Mouse (Mus musculus): ENCODE data around the gene Rps6ka2. TPM values are rescaled to one million over a fixed set of nuclear protein-coding genes. Genes with fewer than 3 reads are reported as not detected.

Gene Rps6ka2
- polyA plus RNA-seq, 1 experiment from 2014 or later, result 18.9 TPM

DNA sequence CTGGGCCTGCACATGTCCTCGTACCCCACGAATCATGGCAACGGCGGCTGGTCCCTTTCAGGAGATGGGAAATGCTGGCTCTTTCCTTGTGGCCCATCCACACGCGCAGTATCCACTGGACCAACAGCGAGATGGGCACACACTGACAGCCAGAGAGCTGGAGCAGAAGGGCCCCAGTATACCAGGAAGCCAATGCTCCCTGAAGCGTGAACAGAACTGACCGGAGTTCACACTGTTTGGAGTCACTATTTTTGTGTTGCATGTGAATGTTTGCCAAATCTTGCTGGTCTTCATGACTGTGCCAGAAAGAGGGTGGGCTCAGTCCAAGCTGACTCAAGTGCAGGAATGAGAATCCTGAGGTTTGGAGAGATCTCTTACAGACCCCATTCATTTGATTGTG, 58.6 kb downstream of the Rps6ka2 start:
- 0 out of 2 replicates have a peak, but pooled peaks cover 3% of the 10 kb centered on the region for H3K4me1 ChIP-seq (ENCODE audit: control insufficient read depth, insufficient read depth, low read length)
- H3K4me2 ChIP-seq (ENCODE audit: low read length), result no peak overlapping the region
- H3K27me3 ChIP-seq (replicated peaks; ENCODE audit: control insufficient read depth, insufficient read depth, low read length), result no peaks in the 10 kb centered on the region
- ATAC-seq (no peak), DNase-seq (ENCODE audit: low spot score) (peak; percentile 37)
- no peak overlapping the region for H3K4me3 ChIP-seq (ENCODE audit: low read depth, low read length)
- no peak overlapping the region for H3K27ac ChIP-seq (ENCODE audit: low read depth, low read length)
- H3K9me3 ChIP-seq (replicated peaks; ENCODE audit: control insufficient read depth, low read length), result no peaks in the 10 kb centered on the region
- 93% methylated on average over 9 of the region's 9 CpGs for WGBS
- H3K9ac ChIP-seq (ENCODE audit: low read length), result no peak overlapping the region
- H3K36me3 ChIP-seq (ENCODE audit: control insufficient read depth, insufficient read depth, low read length), result no peaks in the 10 kb centered on the region

DNA sequence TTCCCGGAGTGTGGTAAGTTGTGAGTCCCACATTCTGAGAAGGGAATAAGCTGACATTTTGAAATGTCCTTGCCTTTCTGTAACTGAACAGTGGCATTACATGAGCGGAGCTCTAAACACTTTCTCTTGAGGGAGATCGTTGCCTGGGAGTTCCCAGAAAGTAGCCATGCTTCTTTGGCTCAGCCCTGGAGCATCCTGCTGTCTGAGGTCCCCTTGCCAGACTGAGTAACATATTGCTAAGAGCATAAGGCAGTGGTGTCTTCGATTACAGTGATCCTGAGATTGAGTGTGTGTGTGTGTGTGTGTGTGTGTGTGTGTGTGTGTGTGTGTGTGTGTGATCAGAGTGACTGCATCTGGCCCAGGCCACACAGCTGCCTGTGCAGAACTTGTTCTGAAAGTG, 61.4 kb downstream of the Rps6ka2 start:
- Histone ChIP-seq H3K9ac (ENCODE audit: low read length) (no peak overlapping the region), H3K27ac (ENCODE audit: low read depth, low read length) (peak overlapping the region; percentile 14; the same call in 1 of the 2 replicates), H3K4me2 (ENCODE audit: low read length) (no peak overlapping the region), H3K4me3 (ENCODE audit: low read depth, low read length) (no peak overlapping the region), H3K9me3 (replicated peaks; ENCODE audit: control insufficient read depth, low read length) (no peaks in the 10 kb centered on the region), H3K36me3 (ENCODE audit: control insufficient read depth, insufficient read depth, low read length) (no peaks in the 10 kb centered on the region), H3K27me3 (replicated peaks; ENCODE audit: control insufficient read depth, insufficient read depth, low read length) (no peaks in the 10 kb centered on the region), H3K4me1 (ENCODE audit: control insufficient read depth, insufficient read depth, low read length) (0 out of 2 replicates have a peak, but pooled peaks cover 3% of the 10 kb centered on the region)
- no peak for ATAC-seq
- DNase-seq (ENCODE audit: low spot score), result no peak
- WGBS, result 81% methylated on average over 4 of the region's 4 CpGs

- Histone ChIP-seq H3K4me1 (ENCODE audit: control insufficient read depth, insufficient read depth, low read length) (0 out of 2 replicates have a peak, but pooled peaks cover 3% of the 10 kb centered on the region), H3K27ac (ENCODE audit: low read depth, low read length) (peak overlapping the region; percentile 14; the same call in 1 of the 2 replicates), H3K9me3 (replicated peaks; ENCODE audit: control insufficient read depth, low read length) (no peaks in the 10 kb centered on the region), H3K4me2 (ENCODE audit: low read length) (no peak overlapping the region), H3K27me3 (replicated peaks; ENCODE audit: control insufficient read depth, insufficient read depth, low read length) (no peaks in the 10 kb centered on the region), H3K4me3 (ENCODE audit: low read depth, low read length) (no peak overlapping the region), H3K9ac (ENCODE audit: low read length) (no peak overlapping the region), H3K36me3 (ENCODE audit: control insufficient read depth, insufficient read depth, low read length) (no peaks in the 10 kb centered on the region)
- ATAC-seq, result no peak
- no peak for DNase-seq (ENCODE audit: low spot score)
- 69% methylated on average over 8 of the region's 8 CpGs for WGBS
Measured at GRCm38 (mm10) chr17:7231790-7232189, 61.9 kb downstream of the Rps6ka2 start.

GRCm38 (mm10) chr17:7232400-7232799, 62.5 kb downstream of the Rps6ka2 start:
- Histone ChIP-seq H3K4me2 (ENCODE audit: low read length) (no peak overlapping the region), H3K27me3 (replicated peaks; ENCODE audit: control insufficient read depth, insufficient read depth, low read length) (no peaks in the 10 kb centered on the region), H3K4me3 (ENCODE audit: low read depth, low read length) (no peak overlapping the region), H3K4me1 (ENCODE audit: control insufficient read depth, insufficient read depth, low read length) (0 out of 2 replicates have a peak, but pooled peaks cover 2% of the 10 kb centered on the region), H3K9me3 (replicated peaks; ENCODE audit: control insufficient read depth, low read length) (no peaks in the 10 kb centered on the region), H3K36me3 (ENCODE audit: control insufficient read depth, insufficient read depth, low read length) (no peaks in the 10 kb centered on the region), H3K9ac (ENCODE audit: low read length) (no peak overlapping the region), H3K27ac (ENCODE audit: low read depth, low read length) (0 out of 2 replicates have a peak overlapping the region, but pooled peaks have one; percentile 6)
- no peak for DNase-seq (ENCODE audit: low spot score)
- ATAC-seq, result no peak
- 76% methylated on average over 7 of the region's 7 CpGs for WGBS

GRCm38 (mm10) chr17:7233197-7233596, 63.3 kb downstream of the Rps6ka2 start:
- no peaks in the 10 kb centered on the region for H3K9me3 ChIP-seq (replicated peaks; ENCODE audit: control insufficient read depth, low read length)
- no peaks in the 10 kb centered on the region for H3K36me3 ChIP-seq (ENCODE audit: control insufficient read depth, insufficient read depth, low read length)
- no peak overlapping the region for H3K4me3 ChIP-seq (ENCODE audit: low read depth, low read length)
- H3K4me1 ChIP-seq (ENCODE audit: control insufficient read depth, insufficient read depth, low read length), result no peaks in the 10 kb centered on the region
- H3K9ac ChIP-seq (ENCODE audit: low read length), result no peak overlapping the region
- ATAC-seq, result peak; percentile 55; the same call in 1 of the 2 replicates
- H3K4me2 ChIP-seq (ENCODE audit: low read length), result no peak overlapping the region
- peak overlapping the region; percentile 40; the same call in 1 of the 2 replicates for H3K27ac ChIP-seq (ENCODE audit: low read depth, low read length)
- H3K27me3 ChIP-seq (replicated peaks; ENCODE audit: control insufficient read depth, insufficient read depth, low read length), result no peaks in the 10 kb centered on the region
- DNase-seq (ENCODE audit: low spot score), result peak; percentile 37

GRCm38 (mm10) chr17:7237706-7238105, 67.8 kb downstream of the Rps6ka2 start:
- no peaks in the 10 kb centered on the region for H3K4me1 ChIP-seq (ENCODE audit: control insufficient read depth, insufficient read depth, low read length)
- no peaks in the 10 kb centered on the region for H3K27me3 ChIP-seq (replicated peaks; ENCODE audit: control insufficient read depth, insufficient read depth, low read length)
- H3K4me2 ChIP-seq (ENCODE audit: low read length), result no peak overlapping the region
- WGBS, result 88% methylated on average over 9 of the region's 9 CpGs
- no peak for DNase-seq (ENCODE audit: low spot score)
- no peaks in the 10 kb centered on the region for H3K36me3 ChIP-seq (ENCODE audit: control insufficient read depth, insufficient read depth, low read length)
- H3K9me3 ChIP-seq (replicated peaks; ENCODE audit: control insufficient read depth, low read length), result no peaks in the 10 kb centered on the region
- no peak for ATAC-seq
- H3K4me3 ChIP-seq (ENCODE audit: low read depth, low read length), result no peak overlapping the region
- no peak overlapping the region for H3K27ac ChIP-seq (ENCODE audit: low read depth, low read length)
- H3K9ac ChIP-seq (ENCODE audit: low read length), result no peak overlapping the region

- no peak for DNase-seq (ENCODE audit: low spot score)
- H3K9me3 ChIP-seq (replicated peaks; ENCODE audit: control insufficient read depth, low read length), result no peaks in the 10 kb centered on the region
- no peak overlapping the region for H3K4me2 ChIP-seq (ENCODE audit: low read length)
- no peak overlapping the region for H3K9ac ChIP-seq (ENCODE audit: low read length)
- no peak for ATAC-seq
- no peak overlapping the region for H3K27ac ChIP-seq (ENCODE audit: low read depth, low read length)
- 82% methylated on average over 4 of the region's 4 CpGs for WGBS
- H3K4me1 ChIP-seq (ENCODE audit: control insufficient read depth, insufficient read depth, low read length), result no peaks in the 10 kb centered on the region
- H3K36me3 ChIP-seq (ENCODE audit: control insufficient read depth, insufficient read depth, low read length), result no peaks in the 10 kb centered on the region
- H3K27me3 ChIP-seq (replicated peaks; ENCODE audit: control insufficient read depth, insufficient read depth, low read length), result no peaks in the 10 kb centered on the region
- H3K4me3 ChIP-seq (ENCODE audit: low read depth, low read length), result no peak overlapping the region
Measured at GRCm38 (mm10) chr17:7238766-7239165, 68.9 kb downstream of the Rps6ka2 start.

- Histone ChIP-seq H3K4me1 (ENCODE audit: control insufficient read depth, insufficient read depth, low read length) (no peaks in the 10 kb centered on the region), H3K36me3 (ENCODE audit: control insufficient read depth, insufficient read depth, low read length) (no peaks in the 10 kb centered on the region), H3K9ac (ENCODE audit: low read length) (no peak overlapping the region), H3K4me3 (ENCODE audit: low read depth, low read length) (no peak overlapping the region), H3K27ac (ENCODE audit: low read depth, low read length) (no peak overlapping the region), H3K9me3 (replicated peaks; ENCODE audit: control insufficient read depth, low read length) (no peaks in the 10 kb centered on the region), H3K4me2 (ENCODE audit: low read length) (no peak overlapping the region), H3K27me3 (replicated peaks; ENCODE audit: control insufficient read depth, insufficient read depth, low read length) (no peaks in the 10 kb centered on the region)
- 75% methylated on average over 4 of the region's 4 CpGs for WGBS
- ATAC-seq (no peak), DNase-seq (ENCODE audit: low spot score) (no peak)
Measured at GRCm38 (mm10) chr17:7240526-7240925, 70.6 kb downstream of the Rps6ka2 start.

DNA sequence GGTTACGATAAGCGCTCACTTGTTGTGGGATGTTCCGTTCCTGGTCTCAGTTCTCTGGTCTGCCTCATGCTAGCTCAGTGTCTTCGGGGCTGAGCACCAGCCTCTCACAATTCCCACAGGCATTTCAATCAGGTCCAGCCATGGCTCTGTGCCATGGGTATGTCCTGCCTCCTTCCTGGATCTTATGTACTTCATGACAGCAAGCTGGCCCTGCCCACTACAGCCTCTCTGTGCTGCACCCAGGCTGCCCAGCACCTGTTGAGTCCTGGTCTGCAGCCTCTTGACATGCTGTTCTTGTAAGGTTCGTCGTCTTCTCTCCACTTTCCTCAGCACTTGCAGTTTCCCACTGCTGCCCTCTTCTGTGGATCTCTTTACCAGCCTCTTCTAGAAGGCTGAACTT, 75.2 kb downstream of the Rps6ka2 start:
- H3K27ac ChIP-seq (ENCODE audit: low read depth, low read length), result no peak overlapping the region
- 95% methylated on average over 6 of the region's 6 CpGs for WGBS
- no peak overlapping the region for H3K4me2 ChIP-seq (ENCODE audit: low read length)
- H3K9ac ChIP-seq (ENCODE audit: low read length), result no peak overlapping the region
- H3K4me1 ChIP-seq (ENCODE audit: control insufficient read depth, insufficient read depth, low read length), result no peaks in the 10 kb centered on the region
- ATAC-seq (no peak), DNase-seq (ENCODE audit: low spot score) (no peak)
- H3K4me3 ChIP-seq (ENCODE audit: low read depth, low read length), result no peak overlapping the region
- no peaks in the 10 kb centered on the region for H3K27me3 ChIP-seq (replicated peaks; ENCODE audit: control insufficient read depth, insufficient read depth, low read length)
- H3K9me3 ChIP-seq (replicated peaks; ENCODE audit: control insufficient read depth, low read length), result no peaks in the 10 kb centered on the region
- peaks cover 7% of the 10 kb centered on the region; the same call in 1 of the 2 replicates for H3K36me3 ChIP-seq (ENCODE audit: control insufficient read depth, insufficient read depth, low read length)

Measured in forebrain, embryonic 14.5 days (tissue).